In the genomic region with DNA sequence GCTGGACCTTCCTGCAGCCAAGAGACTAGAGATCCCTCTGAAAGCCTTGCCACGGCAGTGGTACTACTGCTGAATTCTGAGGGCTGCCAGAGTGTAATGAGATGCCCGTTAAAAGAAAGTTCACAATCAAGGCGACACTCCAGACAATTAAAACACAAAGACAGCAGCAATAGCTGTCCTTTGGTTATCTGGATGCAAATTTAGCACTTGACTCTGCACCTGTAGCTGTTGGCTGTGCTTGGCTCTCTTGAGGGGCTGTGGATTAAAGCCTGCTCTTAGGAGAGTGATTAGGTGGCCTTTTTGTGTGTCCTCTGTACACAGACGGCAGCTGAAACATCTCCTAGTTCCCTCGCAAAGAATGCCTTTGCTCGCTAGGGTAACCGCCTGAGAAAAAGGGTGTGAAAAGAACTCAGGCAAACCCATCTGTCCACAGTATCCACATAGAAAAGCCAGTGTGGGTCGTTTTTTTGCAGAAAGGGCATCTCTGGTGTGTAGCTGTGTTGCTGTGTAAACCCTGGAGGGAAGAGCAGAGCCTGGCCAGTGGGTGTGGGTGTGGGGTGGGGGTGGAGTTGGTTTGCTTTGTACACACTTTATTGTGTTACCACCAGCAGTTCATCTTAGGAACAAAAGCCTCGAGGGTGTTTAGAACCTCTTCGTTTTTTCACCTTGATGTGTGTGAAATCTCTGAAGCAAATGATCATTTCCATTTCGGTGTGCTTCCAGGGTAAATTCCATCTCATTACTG, we compare ENCODE assay signal across 14 mouse cellular contexts. TPM values are rescaled to one million over a fixed set of nuclear protein-coding genes. Genes with fewer than 3 reads are reported as not detected.
DNase-seq lines count a peak whose midpoint lies in the region; ATAC-seq lines count a peak whose summit lies in the region.
"Had no signal": no experiment of that assay in that cellular context is flagged by ENCODE, and none has a peak within 500 bp of the region (broad histone marks: within the 10 kb centered on the region; RNA-seq: fewer than 3 reads in every experiment).

No protein-coding gene starts in this region.

- no peaks in the 10 kb centered on the region for H3K36me3 ChIP-seq in heart, embryonic 16.5 days (ENCODE audit: control insufficient read depth, insufficient read depth)
- H3K36me3 ChIP-seq in heart, embryonic 10.5 days = 0 out of 2 replicates have a peak, but pooled peaks cover 7% of the 10 kb centered on the region
- H3K36me3 ChIP-seq in forebrain, embryonic 10.5 days (replicated peaks) = no peaks in the 10 kb centered on the region
- no peaks in the 10 kb centered on the region for H3K36me3 ChIP-seq in hindbrain, embryonic 15.5 days
- H3K36me3 ChIP-seq in neural tube, embryonic 13.5 days = no peaks in the 10 kb centered on the region
- H3K36me3 ChIP-seq: embryonic facial prominence, embryonic 12.5 days; limb, embryonic 10.5 days; liver, embryonic 15.5 days had no signal

- ATAC-seq in heart, embryonic 16.5 days (replicated peaks; ENCODE audit: extremely low read depth, insufficient read depth, low FRiP score) = no peak
- peak; percentile 77 for ATAC-seq in hindbrain, embryonic 15.5 days (ENCODE audit: low FRiP score, low read depth)
- ATAC-seq in neural tube, embryonic 13.5 days (ENCODE audit: low read depth) = peak; percentile 81

- WGBS in heart, embryonic 16.5 days = 54% methylated on average over 11 of the region's 11 CpGs
- WGBS in heart, embryonic 10.5 days = 55% methylated on average over 11 of the region's 11 CpGs
- WGBS in forebrain, embryonic 10.5 days = 38% methylated on average over 11 of the region's 11 CpGs
- WGBS in hindbrain, embryonic 15.5 days = 26% methylated on average over 11 of the region's 11 CpGs
- WGBS in neural tube, embryonic 13.5 days = 10% methylated on average over 11 of the region's 11 CpGs

- no peak overlapping the region for H3K4me3 ChIP-seq in heart, embryonic 16.5 days (ENCODE audit: low read length)
- H3K4me3 ChIP-seq in heart, embryonic 10.5 days = no peak overlapping the region
- no peak overlapping the region for H3K4me3 ChIP-seq in forebrain, embryonic 10.5 days
- no peak overlapping the region for H3K4me3 ChIP-seq in hindbrain, embryonic 15.5 days
- no peak overlapping the region for H3K4me3 ChIP-seq in neural tube, embryonic 13.5 days
- H3K4me3 ChIP-seq: embryonic facial prominence, embryonic 12.5 days; limb, embryonic 10.5 days; liver, embryonic 15.5 days had no signal

- 0 out of 2 replicates have a peak, but pooled peaks cover 2% of the 10 kb centered on the region for H3K9me3 ChIP-seq in heart, embryonic 16.5 days (replicated peaks; ENCODE audit: control insufficient read depth, low read length)
- H3K9me3 ChIP-seq in heart, embryonic 10.5 days = no peaks in the 10 kb centered on the region
- H3K9me3 ChIP-seq in forebrain, embryonic 10.5 days = 0 out of 2 replicates have a peak, but pooled peaks cover 3% of the 10 kb centered on the region
- H3K9me3 ChIP-seq in hindbrain, embryonic 15.5 days = no peaks in the 10 kb centered on the region
- H3K9me3 ChIP-seq in neural tube, embryonic 13.5 days = no peaks in the 10 kb centered on the region
- H3K9me3 ChIP-seq: embryonic facial prominence, embryonic 12.5 days; limb, embryonic 10.5 days; liver, embryonic 15.5 days had no signal

- peaks cover 24% of the 10 kb centered on the region for H3K4me1 ChIP-seq in heart, embryonic 16.5 days (ENCODE audit: control insufficient read depth, insufficient read depth, low read length)
- H3K4me1 ChIP-seq in heart, embryonic 10.5 days = peaks cover 39% of the 10 kb centered on the region
- peaks cover 50% of the 10 kb centered on the region for H3K4me1 ChIP-seq in forebrain, embryonic 10.5 days
- peaks cover 23% of the 10 kb centered on the region for H3K4me1 ChIP-seq in hindbrain, embryonic 15.5 days (replicated peaks)
- peaks cover 41% of the 10 kb centered on the region for H3K4me1 ChIP-seq in neural tube, embryonic 13.5 days (replicated peaks)

- peak overlapping the region; percentile 16 for H3K4me2 ChIP-seq in heart, embryonic 16.5 days (ENCODE audit: low read depth, low read length)
- no peak overlapping the region for H3K4me2 ChIP-seq in hindbrain, embryonic 15.5 days
- no peak overlapping the region for H3K4me2 ChIP-seq in neural tube, embryonic 13.5 days
- H3K4me2 ChIP-seq: embryonic facial prominence, embryonic 12.5 days; liver, embryonic 15.5 days had no signal

- no peak for DNase-seq in heart, embryonic 10.5 days (ENCODE audit: low spot score)
- no peak for DNase-seq in forebrain, embryonic 10.5 days (ENCODE audit: extremely low spot score, low spot score)
- no peak for DNase-seq in urinary bladder, adult 2 months (ENCODE audit: low spot score)
- no peak for DNase-seq in layer of hippocampus, postnatal 10 days (ENCODE audit: low spot score in 2 of 2)
- DNase-seq: cerebellum, adult 9-10 months; heart, postnatal 10 days; kidney, adult 9 months had no signal

- H3K9ac ChIP-seq in heart, embryonic 16.5 days (ENCODE audit: low read length) = no peak overlapping the region
- no peak overlapping the region for H3K9ac ChIP-seq in hindbrain, embryonic 15.5 days
- no peak overlapping the region for H3K9ac ChIP-seq in neural tube, embryonic 13.5 days
- H3K9ac ChIP-seq: embryonic facial prominence, embryonic 12.5 days; liver, embryonic 15.5 days had no signal

- no peak overlapping the region for H3K27ac ChIP-seq in heart, embryonic 16.5 days (ENCODE audit: low read length)
- H3K27ac ChIP-seq in heart, embryonic 10.5 days = no peak overlapping the region
- 0 out of 2 replicates have a peak overlapping the region, but pooled peaks have one; percentile 20 for H3K27ac ChIP-seq in forebrain, embryonic 10.5 days
- H3K27ac ChIP-seq in hindbrain, embryonic 15.5 days (replicated peaks) = no peak overlapping the region
- peak overlapping the region; percentile 59; the same call in 1 of the 2 replicates for H3K27ac ChIP-seq in neural tube, embryonic 13.5 days (replicated peaks)
- H3K27ac ChIP-seq: embryonic facial prominence, embryonic 12.5 days; limb, embryonic 10.5 days; liver, embryonic 15.5 days had no signal

- no peaks in the 10 kb centered on the region for H3K27me3 ChIP-seq in heart, embryonic 16.5 days (ENCODE audit: control insufficient read depth, insufficient read depth, low read length)
- H3K27me3 ChIP-seq in heart, embryonic 10.5 days (ENCODE audit: insufficient read depth, poor library complexity, severe bottlenecking) = 0 out of 2 replicates have a peak, but pooled peaks cover 9% of the 10 kb centered on the region
- H3K27me3 ChIP-seq in forebrain, embryonic 10.5 days (ENCODE audit: poor library complexity, severe bottlenecking) = peaks cover 62% of the 10 kb centered on the region
- 0 out of 2 replicates have a peak, but pooled peaks cover 6% of the 10 kb centered on the region for H3K27me3 ChIP-seq in hindbrain, embryonic 15.5 days
- peaks cover 36% of the 10 kb centered on the region for H3K27me3 ChIP-seq in neural tube, embryonic 13.5 days

RNA-seq across cellular contexts. Expression of a gene that starts 6.8 kb away (rescaled TPM):
- polyA plus RNA-seq in heart, embryonic 16.5 days (2015; fragmentation: Nextera tagmentation; extraction: Ambion mirVana) = 15.0 and 18.8 TPM in 2 replicates
- 14.9 and 22.2 TPM in 2 replicates for polyA plus RNA-seq in heart, embryonic 10.5 days (2016; fragmentation: Nextera tagmentation; extraction: Ambion mirVana)
- 15.6 and 16.0 TPM in 2 replicates for polyA plus RNA-seq in forebrain, embryonic 10.5 days (2016; fragmentation: Nextera tagmentation; extraction: Ambion mirVana)
- polyA plus RNA-seq in hindbrain, embryonic 15.5 days (2015; fragmentation: Nextera tagmentation; extraction: Ambion mirVana) = 24.3 and 30.7 TPM in 2 replicates
- polyA plus RNA-seq in neural tube, embryonic 13.5 days (2015; fragmentation: Nextera tagmentation; extraction: Ambion mirVana) = 18.6 and 19.7 TPM in 2 replicates
- polyA plus RNA-seq in urinary bladder, adult 2 months (2012; rRNA removed) = 17.9 and 19.1 TPM in 2 replicates
- total RNA-seq in layer of hippocampus, postnatal 10 days (2021) = 10 to 100 TPM; 32.5 to 52.9 TPM
- total RNA-seq: megakaryocyte-erythroid progenitor cell, adult 5-6 weeks had no signal

Comparison
In these comparisons a context has a peak if more than half of its experiments do, and no peak if none do; other contexts are left out.
1. H3K27ac ChIP-seq: peak in forebrain, embryonic 10.5 days (single experiment) and neural tube, embryonic 13.5 days (single experiment); none in heart, embryonic 16.5 days (single experiment), heart, embryonic 10.5 days (single experiment) and hindbrain, embryonic 15.5 days (single experiment).